Mouse (Mus musculus): ENCODE results near the gene Dip2b.

DNA sequence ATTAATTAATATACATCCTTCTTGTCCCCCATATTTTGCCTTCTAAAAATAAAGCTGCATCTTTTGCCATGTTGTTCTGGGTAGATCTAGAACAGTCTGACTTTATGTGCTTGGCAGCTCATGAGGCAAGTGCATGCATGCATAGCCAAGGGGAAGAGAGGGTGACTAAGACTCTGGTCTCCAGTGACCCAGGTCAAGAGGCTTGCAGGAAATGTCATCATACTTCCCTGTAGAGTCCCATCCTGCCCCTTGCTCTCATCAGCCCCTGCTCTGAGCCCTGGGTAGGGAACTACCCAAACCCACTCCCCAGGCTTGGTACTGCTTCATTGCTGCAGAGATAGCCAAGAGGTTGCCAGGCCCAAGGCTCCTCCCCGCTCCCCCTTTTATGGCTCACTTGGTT lies 166.1 kb downstream of the Dip2b start:
- TF ChIP-seq POLR2A (IDR thresholded peaks at IDR 0.05; ENCODE audit: borderline replicate concordance, insufficient read depth, low read length) (no peak), CTCF (IDR thresholded peaks at IDR 0.05; ENCODE audit: borderline replicate concordance, insufficient read depth, low read depth, low read length) (no peak)
